Mouse (Mus musculus) liver, embryonic 15.5 days (tissue): ENCODE data around the gene Snd1. TPM values are rescaled to one million over a fixed set of nuclear protein-coding genes. Genes with fewer than 3 reads are reported as not detected.

Experiments
- ATAC-seq: fragments of 200-750 bp; cut with Nextera tagmentation; 2 replicates; pipeline ENCODE4 v1.8.0; 2017; ENCODE audit warnings: moderate number of reproducible peaks, mild to moderate bottlenecking, moderate library complexity; ENCODE audit not compliant: insufficient read depth
- H3K27ac ChIP-seq: fragments of 300-500 bp; sonication (generic); replicated peaks from 2 replicates; pipeline ENCODE4 v1.5.1; 2015; ENCODE audit warnings: mild to moderate bottlenecking, inconsistent platforms
- H3K27me3 ChIP-seq: fragments of 300-500 bp; sonication (generic); 2 replicates; pipeline ENCODE4 v1.6.1; 2015; ENCODE audit warnings: mild to moderate bottlenecking, inconsistent platforms
- H3K36me3 ChIP-seq: fragments of 300-500 bp; sonication (generic); replicated peaks from 2 replicates; pipeline ENCODE4 v1.6.1; 2015; ENCODE audit warnings: moderate library complexity, mild to moderate bottlenecking, inconsistent platforms
- H3K4me1 ChIP-seq: fragments of 300-500 bp; sonication (generic); replicated peaks from 2 replicates; pipeline ENCODE4 v1.6.1; 2015; ENCODE audit warnings: inconsistent platforms
- H3K4me2 ChIP-seq: fragments of 300-500 bp; sonication (generic); 2 replicates; pipeline ENCODE4 v1.6.1; 2015; ENCODE audit warnings: moderate library complexity, mild to moderate bottlenecking, inconsistent platforms
- H3K4me3 ChIP-seq: fragments of 300-500 bp; sonication (generic); replicated peaks from 2 replicates; pipeline ENCODE4 v1.5.1; 2015; ENCODE audit warnings: mild to moderate bottlenecking, inconsistent platforms
- H3K9ac ChIP-seq: fragments of 300-500 bp; sonication (generic); 2 replicates; pipeline ENCODE4 v1.6.1; 2015; ENCODE audit warnings: moderate library complexity, mild to moderate bottlenecking, inconsistent platforms
- H3K9me3 ChIP-seq: fragments of 300-500 bp; sonication (generic); replicated peaks from 2 replicates; pipeline ENCODE4 v1.6.1; 2016; ENCODE audit warnings: inconsistent platforms
- WGBS: fragments of 180-500 bp; shearing (Covaris S2); methylation state at CpG from one replicate; pipeline ENCODE4 v1.1.7; 2015; ENCODE audit warnings: mixed read lengths; ENCODE audit not compliant: insufficient replicate concordance; 5-methylcytosine and 5-hydroxymethylcytosine counted together
- polyA plus RNA-seq: library from polyadenylated mRNA; unstranded; fragments of >200 nt; fragmentation: Nextera tagmentation; extraction: Ambion mirVana; gene quantifications from 2 replicates; pipeline ENCODE4 v1.2.1, GENCODE M21; 2015

The Snd1 gene
- polyA plus RNA-seq, 1 experiment from 2014 or later: 51.1 TPM

DNA sequence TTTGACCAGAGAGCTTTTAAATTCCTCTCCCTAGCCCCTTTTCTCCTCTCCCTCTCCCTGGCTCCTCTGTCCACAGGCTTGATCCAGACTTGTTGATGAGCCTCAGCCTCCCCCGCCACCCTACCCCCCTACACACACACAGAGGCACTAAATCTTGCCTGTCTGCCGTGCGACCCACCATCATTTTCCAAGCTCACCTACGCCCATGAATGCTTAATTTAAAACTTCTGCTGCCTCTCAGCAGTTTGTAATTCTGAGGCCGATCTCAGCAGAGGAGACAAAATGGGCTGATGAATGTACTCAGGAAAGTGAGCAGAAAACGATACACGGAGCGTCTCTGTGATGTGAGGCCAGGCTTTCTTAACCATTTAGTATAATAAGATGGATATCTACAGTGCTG lies 379.7 kb downstream of the Snd1 start:
- Histone ChIP-seq H3K4me3 (no peak overlapping the region), H3K27ac (no peak overlapping the region), H3K27me3 (no peaks in the 10 kb centered on the region), H3K4me1 (peaks cover 13% of the 10 kb centered on the region), H3K9ac (no peak overlapping the region), H3K36me3 (no peaks in the 10 kb centered on the region), H3K4me2 (no peak overlapping the region), H3K9me3 (no peaks in the 10 kb centered on the region)
- WGBS: 78% methylated on average over 8 of the region's 8 CpGs
- ATAC-seq: no peak

DNA sequence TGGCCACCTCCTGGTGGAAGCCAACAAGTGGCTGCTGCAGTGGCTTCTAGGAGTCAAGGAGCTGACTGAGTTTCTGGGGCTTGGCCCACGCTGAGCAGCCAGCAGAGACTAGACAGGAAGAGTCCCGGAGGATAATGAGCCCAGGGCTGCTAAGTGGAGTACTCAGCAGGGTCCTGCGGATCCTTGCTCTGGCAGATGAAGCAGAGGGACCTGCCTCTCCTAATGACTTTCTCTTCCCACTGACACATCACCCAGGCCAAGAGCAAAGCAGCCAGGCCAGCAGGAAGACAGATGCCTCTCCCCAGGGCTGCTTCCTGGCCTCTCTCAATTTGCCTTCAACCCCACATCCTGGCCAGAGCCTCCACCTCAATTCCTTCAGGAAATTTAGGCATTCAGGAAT lies 380.5 kb downstream of the Snd1 start:
- Histone ChIP-seq H3K9me3 (no peaks in the 10 kb centered on the region), H3K27ac (no peak overlapping the region), H3K9ac (no peak overlapping the region), H3K4me2 (no peak overlapping the region), H3K4me1 (peaks cover 13% of the 10 kb centered on the region), H3K27me3 (no peaks in the 10 kb centered on the region), H3K4me3 (no peak overlapping the region), H3K36me3 (no peaks in the 10 kb centered on the region)
- WGBS: 59% methylated on average over 3 of the region's 3 CpGs
- no peak for ATAC-seq

- ATAC-seq: no peak
- H3K27me3 ChIP-seq: no peaks in the 10 kb centered on the region
- 41% methylated on average over 4 of the region's 4 CpGs for WGBS
Observed at GRCm38 (mm10) chr6:28856789-28857188, 381.9 kb downstream of the Snd1 start.

DNA sequence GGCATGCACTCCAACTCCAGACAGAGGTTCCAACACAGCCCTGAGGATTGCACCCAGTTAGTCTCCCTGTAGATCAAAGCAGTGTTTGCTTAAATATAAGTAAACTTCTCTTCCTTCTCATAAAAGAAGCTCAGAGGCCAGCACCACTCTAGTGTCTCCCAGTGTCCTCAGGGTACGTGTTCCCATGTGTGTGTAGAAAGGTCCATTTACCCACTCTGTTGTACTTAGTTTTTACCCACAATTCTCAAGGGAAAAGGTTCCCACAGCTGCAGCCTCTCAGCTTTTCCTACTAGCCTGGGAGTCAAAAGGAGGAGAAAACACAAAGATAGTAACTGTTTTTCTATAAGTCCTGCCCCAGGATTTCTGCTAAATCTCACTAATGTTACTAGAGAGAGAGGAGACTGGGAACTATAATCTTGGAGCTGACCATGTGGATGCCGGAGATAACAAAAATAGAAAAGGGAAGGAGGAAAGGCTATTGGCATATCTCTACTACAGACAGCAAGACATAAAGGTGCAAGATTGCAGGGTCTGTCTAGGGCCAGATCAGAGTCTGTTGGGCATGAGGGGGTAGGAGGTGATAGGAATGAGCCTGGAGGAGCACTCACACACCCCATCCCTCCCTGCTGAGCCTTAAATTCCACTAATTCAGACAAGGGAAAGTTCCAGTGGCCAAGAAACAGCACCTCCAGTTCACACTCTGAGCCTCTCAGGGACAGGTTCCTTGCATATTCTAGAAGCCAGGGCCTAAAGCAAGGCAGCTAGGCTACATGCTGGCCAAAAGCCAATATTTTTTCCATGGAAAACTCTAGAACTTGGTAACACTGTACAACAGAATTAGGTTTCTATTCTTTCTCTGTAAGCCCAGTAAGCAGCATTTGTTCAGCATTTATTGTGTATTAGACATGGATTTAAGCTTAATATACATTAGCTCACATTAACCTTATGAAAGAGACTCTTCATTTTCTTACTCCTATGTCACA lies 382.6 kb downstream of the Snd1 start:
- no peaks in the 10 kb centered on the region for H3K27me3 ChIP-seq
- H3K36me3 ChIP-seq: no peaks in the 10 kb centered on the region
- no peak overlapping the region for H3K9ac ChIP-seq
- WGBS: 21% methylated on average over 2 of the region's 2 CpGs
- H3K9me3 ChIP-seq: no peaks in the 10 kb centered on the region
- no peak overlapping the region for H3K27ac ChIP-seq
- peaks cover 13% of the 10 kb centered on the region for H3K4me1 ChIP-seq
- ATAC-seq: no peak
- no peak overlapping the region for H3K4me3 ChIP-seq
- no peak overlapping the region for H3K4me2 ChIP-seq

More at GRCm38 (mm10) chr6:28856789-28857188, 381.9 kb downstream of the Snd1 start:
- Histone ChIP-seq H3K4me1 (peaks cover 13% of the 10 kb centered on the region), H3K4me3 (no peak overlapping the region), H3K36me3 (no peaks in the 10 kb centered on the region), H3K9ac (no peak overlapping the region), H3K27ac (no peak overlapping the region), H3K4me2 (no peak overlapping the region), H3K9me3 (no peaks in the 10 kb centered on the region)

GRCm38 (mm10) chr6:28859094-28859493 lies 384.2 kb downstream of the Snd1 start:
- no peaks in the 10 kb centered on the region for H3K36me3 ChIP-seq
- H3K4me2 ChIP-seq: no peak overlapping the region
- H3K4me1 ChIP-seq: peaks cover 13% of the 10 kb centered on the region
- 62% methylated on average over 2 of the region's 2 CpGs for WGBS
- ATAC-seq: no peak
- H3K9me3 ChIP-seq: no peaks in the 10 kb centered on the region
- H3K27me3 ChIP-seq: no peaks in the 10 kb centered on the region
- H3K4me3 ChIP-seq: no peak overlapping the region
- no peak overlapping the region for H3K9ac ChIP-seq
- no peak overlapping the region for H3K27ac ChIP-seq

DNA sequence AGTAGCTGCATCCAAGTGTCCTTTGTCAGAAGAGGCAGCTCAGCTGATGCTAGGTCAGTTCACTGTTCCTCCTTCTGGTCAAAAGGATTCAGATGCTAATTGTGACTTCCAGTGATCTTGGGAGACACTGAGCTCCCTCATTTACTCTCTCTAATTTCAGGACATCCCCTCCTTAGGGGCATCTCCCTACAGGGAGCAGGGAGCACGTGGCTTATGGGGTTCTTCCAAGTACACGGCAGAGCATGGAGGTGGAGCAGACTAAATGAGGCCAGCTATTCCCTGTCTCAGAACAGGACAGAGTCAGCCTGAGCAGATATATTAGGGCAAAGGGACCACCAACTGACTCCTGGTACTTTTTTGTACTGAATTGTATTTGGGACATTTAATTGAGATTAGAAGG lies 385.5 kb downstream of the Snd1 start:
- no peaks in the 10 kb centered on the region for H3K36me3 ChIP-seq
- H3K27me3 ChIP-seq: no peaks in the 10 kb centered on the region
- no peak for ATAC-seq
- no peak overlapping the region for H3K27ac ChIP-seq
- H3K9ac ChIP-seq: no peak overlapping the region
- no peak overlapping the region for H3K4me2 ChIP-seq
- H3K4me1 ChIP-seq: peaks cover 12% of the 10 kb centered on the region
- no peak overlapping the region for H3K4me3 ChIP-seq
- 62% methylated on average over 2 of the region's 2 CpGs for WGBS
- H3K9me3 ChIP-seq: no peaks in the 10 kb centered on the region

DNA sequence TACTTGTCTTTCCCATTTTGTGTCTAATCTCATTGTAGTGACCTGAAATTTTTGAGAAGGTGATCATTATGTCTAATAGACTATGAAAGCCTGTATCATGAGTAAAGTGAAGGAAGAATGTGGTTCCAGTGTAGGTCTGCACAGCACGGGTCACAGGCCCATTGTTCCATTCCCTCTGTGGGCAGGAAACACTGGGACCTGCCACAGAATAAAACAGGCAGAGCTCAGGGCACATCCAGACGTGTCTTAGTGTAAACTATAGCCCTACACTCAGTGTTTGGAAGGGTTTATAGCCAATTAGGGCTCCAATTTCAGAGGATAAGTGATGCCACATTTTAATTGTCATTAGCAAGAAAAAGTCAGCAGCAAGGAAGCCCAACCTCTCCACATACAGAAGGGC lies 386.0 kb downstream of the Snd1 start:
- no peaks in the 10 kb centered on the region for H3K36me3 ChIP-seq
- ATAC-seq: no peak
- no peaks in the 10 kb centered on the region for H3K9me3 ChIP-seq
- WGBS: 35% methylated on average over 2 of the region's 2 CpGs
- no peak overlapping the region for H3K4me2 ChIP-seq
- no peak overlapping the region for H3K4me3 ChIP-seq
- H3K4me1 ChIP-seq: peaks cover 9% of the 10 kb centered on the region
- H3K27ac ChIP-seq: no peak overlapping the region
- H3K9ac ChIP-seq: no peak overlapping the region
- H3K27me3 ChIP-seq: no peaks in the 10 kb centered on the region

DNA sequence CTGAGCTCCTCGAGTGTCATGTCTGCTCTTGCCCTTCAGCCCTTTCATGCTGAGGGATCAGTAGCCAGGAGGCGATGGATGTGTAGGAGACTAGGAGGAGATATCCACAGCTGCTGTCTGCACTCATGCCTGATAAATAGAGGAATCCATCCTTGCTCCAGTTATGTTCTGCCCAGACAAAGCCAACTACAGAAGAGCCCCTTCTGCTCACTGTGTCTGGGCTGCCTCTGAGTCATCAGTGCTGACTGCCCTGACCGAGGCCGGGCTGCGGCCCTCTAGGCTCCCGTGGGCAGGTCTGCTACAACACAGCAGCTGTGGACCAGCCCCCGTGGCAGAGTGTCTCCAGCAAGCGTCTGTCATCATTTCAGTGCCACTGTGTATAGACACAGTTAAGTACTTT lies 387.4 kb downstream of the Snd1 start:
- Histone ChIP-seq H3K9ac (no peak overlapping the region), H3K4me3 (no peak overlapping the region), H3K27ac (no peak overlapping the region), H3K4me1 (peaks cover 5% of the 10 kb centered on the region), H3K36me3 (no peaks in the 10 kb centered on the region), H3K4me2 (no peak overlapping the region), H3K9me3 (no peaks in the 10 kb centered on the region), H3K27me3 (no peaks in the 10 kb centered on the region)
- 77% methylated on average over 8 of the region's 8 CpGs for WGBS
- no peak for ATAC-seq

DNA sequence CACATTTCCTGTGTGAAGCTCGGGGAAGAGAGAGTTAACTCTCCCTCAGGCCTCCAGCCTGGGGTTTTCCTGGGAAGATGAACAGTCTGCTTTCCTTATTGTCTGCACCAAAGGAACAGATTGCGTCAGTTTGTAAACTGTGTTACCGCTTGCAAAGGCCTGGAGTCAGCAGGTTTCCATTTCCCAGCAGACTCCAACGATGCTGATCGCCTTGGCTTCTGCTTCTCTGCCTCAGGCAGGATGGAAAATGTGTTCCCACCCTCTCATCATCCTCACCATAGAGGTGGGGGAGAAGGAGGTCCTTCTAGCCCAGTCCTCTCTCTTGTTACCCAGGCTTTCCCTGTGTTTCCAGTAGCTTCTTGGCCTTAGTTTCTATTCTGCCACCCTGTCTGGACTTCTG lies 389.7 kb downstream of the Snd1 start:
- no peak overlapping the region for H3K27ac ChIP-seq
- no peaks in the 10 kb centered on the region for H3K4me1 ChIP-seq
- no peak for ATAC-seq
- no peaks in the 10 kb centered on the region for H3K27me3 ChIP-seq
- H3K4me2 ChIP-seq: no peak overlapping the region
- H3K9me3 ChIP-seq: no peaks in the 10 kb centered on the region
- 60% methylated on average over 5 of the region's 5 CpGs for WGBS
- no peak overlapping the region for H3K9ac ChIP-seq
- H3K4me3 ChIP-seq: no peak overlapping the region
- no peaks in the 10 kb centered on the region for H3K36me3 ChIP-seq

DNA sequence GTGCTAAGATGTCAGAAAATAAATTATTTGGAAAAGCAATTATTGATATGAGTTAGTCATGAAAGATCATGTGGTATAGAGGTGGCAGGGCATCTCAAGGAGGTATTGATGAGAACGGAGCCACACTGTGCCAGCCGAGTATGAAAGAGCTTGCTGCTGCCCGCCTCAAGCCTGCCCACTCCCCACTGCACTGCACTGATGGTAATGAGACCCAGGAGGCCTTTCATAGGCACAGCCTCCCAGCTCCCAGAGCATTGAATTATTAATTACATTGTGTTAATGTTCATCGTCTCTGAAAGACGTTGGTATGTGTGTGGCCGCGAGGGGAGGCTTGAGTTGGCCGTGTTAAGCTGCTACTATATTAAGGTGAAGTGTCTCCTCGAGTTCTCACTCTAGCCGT lies 390.2 kb downstream of the Snd1 start:
- no peak overlapping the region for H3K9ac ChIP-seq
- ATAC-seq: no peak
- H3K27ac ChIP-seq: no peak overlapping the region
- H3K4me2 ChIP-seq: no peak overlapping the region
- no peaks in the 10 kb centered on the region for H3K27me3 ChIP-seq
- no peaks in the 10 kb centered on the region for H3K36me3 ChIP-seq
- H3K4me3 ChIP-seq: no peak overlapping the region
- H3K4me1 ChIP-seq: no peaks in the 10 kb centered on the region
- no peaks in the 10 kb centered on the region for H3K9me3 ChIP-seq
- WGBS: 69% methylated on average over 10 of the region's 10 CpGs

DNA sequence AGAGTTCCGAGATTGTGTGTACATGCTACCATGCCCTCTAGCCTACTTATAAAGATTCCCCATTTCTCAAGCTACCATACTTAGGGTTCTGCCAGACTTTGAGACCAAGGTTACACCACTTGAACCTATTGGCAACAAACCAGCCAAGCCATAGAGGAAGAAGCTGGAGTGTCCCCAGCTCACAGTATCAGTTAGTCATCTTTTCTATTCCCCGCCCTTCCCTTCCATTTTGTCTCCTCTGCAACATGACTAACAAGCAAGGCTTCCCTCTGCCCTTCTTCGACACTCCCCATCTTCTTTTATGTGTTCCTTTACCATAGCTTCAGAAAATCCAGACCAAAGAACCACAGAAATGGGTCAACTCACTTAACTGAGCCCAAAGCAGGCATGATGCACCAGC lies 391.3 kb downstream of the Snd1 start:
- no peak overlapping the region for H3K4me3 ChIP-seq
- no peak overlapping the region for H3K4me2 ChIP-seq
- 61% methylated on average over 3 of the region's 3 CpGs for WGBS
- no peaks in the 10 kb centered on the region for H3K36me3 ChIP-seq
- no peak for ATAC-seq
- no peaks in the 10 kb centered on the region for H3K9me3 ChIP-seq
- H3K9ac ChIP-seq: no peak overlapping the region
- H3K4me1 ChIP-seq: no peaks in the 10 kb centered on the region
- H3K27ac ChIP-seq: no peak overlapping the region
- no peaks in the 10 kb centered on the region for H3K27me3 ChIP-seq
